Mouse (Mus musculus) limb, embryonic 12.5 days (tissue): ENCODE results near the gene Bcl2l14. TPM values are rescaled to one million over a fixed set of nuclear protein-coding genes. Genes with fewer than 3 reads are reported as not detected.

Experiments
- ATAC-seq: fragments of 200-750 bp; cut with Nextera tagmentation; 2 replicates; pipeline ENCODE4 v1.8.0; 2017; ENCODE audit warnings: low read depth, moderate TSS enrichment; ENCODE audit not compliant: insufficient number of reproducible peaks, insufficient read depth, low FRiP score, low TSS enrichment
- H3K27ac ChIP-seq: fragments of 300-500 bp; sonication (generic); 2 replicates; pipeline ENCODE4 v1.5.1; 2016; ENCODE audit warnings: mild to moderate bottlenecking, moderate library complexity
- H3K27me3 ChIP-seq: fragments of 300-500 bp; sonication (generic); 2 replicates; pipeline ENCODE4 v1.6.1; 2016; ENCODE audit warnings: mild to moderate bottlenecking, moderate library complexity
- H3K36me3 ChIP-seq: fragments of 300-500 bp; sonication (generic); 2 replicates; pipeline ENCODE4 v1.6.1; 2016; ENCODE audit warnings: mild to moderate bottlenecking, moderate library complexity
- H3K4me1 ChIP-seq: fragments of 300-500 bp; sonication (generic); replicated peaks from 2 replicates; pipeline ENCODE4 v1.6.1; 2016
- H3K4me2 ChIP-seq: fragments of 300-500 bp; sonication (generic); 2 replicates; pipeline ENCODE4 v1.6.1; 2016; ENCODE audit warnings: mild to moderate bottlenecking, moderate library complexity
- H3K4me3 ChIP-seq: fragments of 300-500 bp; sonication (generic); replicated peaks from 2 replicates; pipeline ENCODE4 v1.5.1; 2016; ENCODE audit warnings: mild to moderate bottlenecking
- H3K9ac ChIP-seq: fragments of 300-500 bp; sonication (generic); replicated peaks from 2 replicates; pipeline ENCODE4 v1.6.1; 2016; ENCODE audit warnings: mild to moderate bottlenecking, moderate library complexity
- H3K9me3 ChIP-seq: fragments of 300-500 bp; sonication (generic); 2 replicates; pipeline ENCODE4 v1.6.1; 2016; ENCODE audit warnings: mild to moderate bottlenecking, moderate library complexity
- WGBS: fragments of 180-500 bp; shearing (Covaris S2); methylation state at CpG from one replicate; pipeline ENCODE4 v1.1.7; 2016; 5-methylcytosine and 5-hydroxymethylcytosine counted together
- polyA plus RNA-seq: library from polyadenylated mRNA; unstranded; fragments of >200 nt; fragmentation: Nextera tagmentation; extraction: Ambion mirVana; gene quantifications from 2 replicates; pipeline ENCODE4 v1.2.1, GENCODE M21; 2016

The Bcl2l14 gene
- polyA plus RNA-seq, 1 experiment from 2014 or later = 0.69 TPM

GRCm38 (mm10) chr6:134407226-134407625 is 11.1 kb downstream of the Bcl2l14 start:
- no peaks in the 10 kb centered on the region for H3K9me3 ChIP-seq
- WGBS = 55% methylated on average over 5 of the region's 5 CpGs
- H3K4me2 ChIP-seq = no peak overlapping the region
- no peak overlapping the region for H3K4me3 ChIP-seq
- ATAC-seq = no peak
- H3K36me3 ChIP-seq = no peaks in the 10 kb centered on the region
- H3K27me3 ChIP-seq = no peaks in the 10 kb centered on the region
- H3K9ac ChIP-seq = no peak overlapping the region
- no peak overlapping the region for H3K27ac ChIP-seq
- no peaks in the 10 kb centered on the region for H3K4me1 ChIP-seq

- Histone ChIP-seq H3K9me3 (no peaks in the 10 kb centered on the region), H3K27me3 (no peaks in the 10 kb centered on the region; the same call in 1 of the 2 replicates), H3K4me2 (0 out of 2 replicates have a peak overlapping the region, but pooled peaks have one; percentile 10), H3K27ac (no peak overlapping the region), H3K4me1 (peaks cover 6% of the 10 kb centered on the region; the same call in 1 of the 2 replicates), H3K36me3 (no peaks in the 10 kb centered on the region), H3K4me3 (no peak overlapping the region), H3K9ac (no peak overlapping the region)
- ATAC-seq = no peak
- WGBS = 60% methylated on average over 18 of the region's 18 CpGs
Measured at GRCm38 (mm10) chr6:134413706-134414531, 17.8 kb downstream of the Bcl2l14 start.

- Histone ChIP-seq H3K36me3 (no peaks in the 10 kb centered on the region), H3K27me3 (no peaks in the 10 kb centered on the region; the same call in 1 of the 2 replicates), H3K9me3 (no peaks in the 10 kb centered on the region), H3K27ac (no peak overlapping the region), H3K4me3 (no peak overlapping the region), H3K9ac (no peak overlapping the region), H3K4me2 (0 out of 2 replicates have a peak overlapping the region, but pooled peaks have one; percentile 10), H3K4me1 (peaks cover 6% of the 10 kb centered on the region; the same call in 1 of the 2 replicates)
- 59% methylated on average over 4 of the region's 4 CpGs for WGBS
- no peak for ATAC-seq
Measured at GRCm38 (mm10) chr6:134414532-134414883, 18.4 kb downstream of the Bcl2l14 start.

- Histone ChIP-seq H3K36me3 (no peaks in the 10 kb centered on the region), H3K9ac (no peak overlapping the region), H3K9me3 (no peaks in the 10 kb centered on the region), H3K27me3 (no peaks in the 10 kb centered on the region; the same call in 1 of the 2 replicates), H3K4me1 (peaks cover 6% of the 10 kb centered on the region; the same call in 1 of the 2 replicates), H3K4me2 (no peak overlapping the region), H3K4me3 (no peak overlapping the region), H3K27ac (no peak overlapping the region)
- no peak for ATAC-seq
- WGBS = 53% methylated on average over 3 of the region's 3 CpGs
Measured at GRCm38 (mm10) chr6:134416556-134417105, 20.5 kb downstream of the Bcl2l14 start.

GRCm38 (mm10) chr6:134417886-134418285 is 21.8 kb downstream of the Bcl2l14 start:
- ATAC-seq = no peak
- H3K9ac ChIP-seq = no peak overlapping the region
- H3K27me3 ChIP-seq = no peaks in the 10 kb centered on the region; the same call in 1 of the 2 replicates
- no peak overlapping the region for H3K4me3 ChIP-seq
- no peak overlapping the region for H3K4me2 ChIP-seq
- H3K36me3 ChIP-seq = no peaks in the 10 kb centered on the region
- peaks cover 6% of the 10 kb centered on the region; the same call in 1 of the 2 replicates for H3K4me1 ChIP-seq
- WGBS = 82% methylated on average over 3 of the region's 3 CpGs
- no peaks in the 10 kb centered on the region for H3K9me3 ChIP-seq
- H3K27ac ChIP-seq = no peak overlapping the region

- 63% methylated on average over 8 of the region's 8 CpGs for WGBS
- no peak overlapping the region for H3K27ac ChIP-seq
Measured at GRCm38 (mm10) chr6:134420375-134420774, 24.3 kb downstream of the Bcl2l14 start.

GRCm38 (mm10) chr6:134421921-134422320 is 25.8 kb downstream of the Bcl2l14 start:
- Histone ChIP-seq H3K9ac (no peak overlapping the region), H3K4me3 (no peak overlapping the region), H3K36me3 (no peaks in the 10 kb centered on the region), H3K27me3 (no peaks in the 10 kb centered on the region), H3K9me3 (no peaks in the 10 kb centered on the region), H3K27ac (no peak overlapping the region), H3K4me1 (peaks cover 2% of the 10 kb centered on the region; the same call in 1 of the 2 replicates), H3K4me2 (no peak overlapping the region)
- ATAC-seq = no peak
- WGBS = 90% methylated on average over 6 of the region's 6 CpGs

More at GRCm38 (mm10) chr6:134420375-134420774, 24.3 kb downstream of the Bcl2l14 start:
- no peaks in the 10 kb centered on the region for H3K4me1 ChIP-seq
- no peaks in the 10 kb centered on the region; the same call in 1 of the 2 replicates for H3K27me3 ChIP-seq
- H3K36me3 ChIP-seq = no peaks in the 10 kb centered on the region
- H3K9ac ChIP-seq = no peak overlapping the region
- no peak overlapping the region for H3K4me3 ChIP-seq
- H3K4me2 ChIP-seq = no peak overlapping the region
- no peaks in the 10 kb centered on the region for H3K9me3 ChIP-seq
- no peak for ATAC-seq

GRCm38 (mm10) chr6:134425216-134425717 is 29.1 kb downstream of the Bcl2l14 start:
- ATAC-seq = peak; percentile 27; the same call in 1 of the 2 replicates
- Histone ChIP-seq H3K4me1 (peaks cover 19% of the 10 kb centered on the region), H3K36me3 (no peaks in the 10 kb centered on the region), H3K4me3 (no peak overlapping the region), H3K9ac (no peak overlapping the region), H3K27me3 (no peaks in the 10 kb centered on the region), H3K27ac (no peak overlapping the region), H3K9me3 (no peaks in the 10 kb centered on the region), H3K4me2 (no peak overlapping the region)
- 35% methylated on average over 11 of the region's 11 CpGs for WGBS

GRCm38 (mm10) chr6:134427165-134427564 is 31.0 kb downstream of the Bcl2l14 start:
- Histone ChIP-seq H3K9ac (no peak overlapping the region), H3K36me3 (no peaks in the 10 kb centered on the region), H3K27ac (no peak overlapping the region), H3K4me3 (no peak overlapping the region), H3K27me3 (no peaks in the 10 kb centered on the region), H3K4me1 (peaks cover 23% of the 10 kb centered on the region), H3K9me3 (no peaks in the 10 kb centered on the region), H3K4me2 (no peak overlapping the region)
- 75% methylated on average over 3 of the region's 3 CpGs for WGBS
- ATAC-seq = no peak

- peak overlapping the region; percentile 47 for H3K27ac ChIP-seq
- WGBS = 43% methylated on average over 5 of the region's 5 CpGs
- H3K9me3 ChIP-seq = no peaks in the 10 kb centered on the region
- peaks cover 23% of the 10 kb centered on the region for H3K4me1 ChIP-seq
- no peak overlapping the region for H3K4me3 ChIP-seq
- no peak for ATAC-seq
- H3K36me3 ChIP-seq = no peaks in the 10 kb centered on the region
- H3K9ac ChIP-seq = no peak overlapping the region
- H3K27me3 ChIP-seq = no peaks in the 10 kb centered on the region
- no peak overlapping the region for H3K4me2 ChIP-seq
Measured at GRCm38 (mm10) chr6:134428455-134428854, 32.3 kb downstream of the Bcl2l14 start.

GRCm38 (mm10) chr6:134430161-134430799 is 34.2 kb downstream of the Bcl2l14 start:
- Histone ChIP-seq H3K9me3 (no peaks in the 10 kb centered on the region), H3K4me2 (no peak overlapping the region), H3K27me3 (no peaks in the 10 kb centered on the region), H3K9ac (no peak overlapping the region), H3K4me1 (peaks cover 30% of the 10 kb centered on the region), H3K27ac (no peak overlapping the region), H3K4me3 (no peak overlapping the region), H3K36me3 (no peaks in the 10 kb centered on the region)
- 71% methylated on average over 9 of the region's 9 CpGs for whole genome bisulfite sequencing
- ATAC-seq = no peak
